Mouse (Mus musculus) embryonic fibroblast, embryonic 13.5 days (primary cell): ENCODE results near the gene Tdo2. TPM values are rescaled to one million over a fixed set of nuclear protein-coding genes. Genes with fewer than 3 reads are reported as not detected.

Experiments used
- H3K27ac ChIP-seq: 2 replicates; pipeline ENCODE4 v1.5.1; 2012; ENCODE audit warnings: low read length, control low read depth, inconsistent platforms; ENCODE audit not compliant: insufficient read depth
- H3K4me1 ChIP-seq: 2 replicates; pipeline ENCODE4 v1.6.1; 2011; ENCODE audit warnings: low read length; ENCODE audit not compliant: control insufficient read depth, insufficient read depth
- H3K4me3 ChIP-seq: 2 replicates; pipeline ENCODE4 v1.5.1; 2011; ENCODE audit warnings: mild to moderate bottlenecking, control low read depth, low read length; ENCODE audit not compliant: insufficient read depth
- CTCF ChIP-seq: IDR thresholded peaks from 2 replicates; pipeline ENCODE4 v1.5.1; 2011; ENCODE audit warnings: mild to moderate bottlenecking, control low read depth, low read length, moderate library complexity, borderline replicate concordance; ENCODE audit not compliant: insufficient read depth
- POLR2A ChIP-seq: IDR thresholded peaks from 2 replicates; pipeline ENCODE4 v1.6.1; 2011; ENCODE audit warnings: low read depth, mild to moderate bottlenecking, control low read depth, low read length, moderate library complexity
- polyA plus RNA-seq: library from polyadenylated mRNA; stranded (reverse); fragments of >200 nt; gene quantifications from 2 replicates; pipeline ENCODE4 v1.2.4, GENCODE M21; 2011; ENCODE audit warnings: low read depth; ENCODE audit not compliant: missing spikeins, insufficient read length

Gene Tdo2
- polyA plus RNA-seq, 1 experiment, result not detected

DNA sequence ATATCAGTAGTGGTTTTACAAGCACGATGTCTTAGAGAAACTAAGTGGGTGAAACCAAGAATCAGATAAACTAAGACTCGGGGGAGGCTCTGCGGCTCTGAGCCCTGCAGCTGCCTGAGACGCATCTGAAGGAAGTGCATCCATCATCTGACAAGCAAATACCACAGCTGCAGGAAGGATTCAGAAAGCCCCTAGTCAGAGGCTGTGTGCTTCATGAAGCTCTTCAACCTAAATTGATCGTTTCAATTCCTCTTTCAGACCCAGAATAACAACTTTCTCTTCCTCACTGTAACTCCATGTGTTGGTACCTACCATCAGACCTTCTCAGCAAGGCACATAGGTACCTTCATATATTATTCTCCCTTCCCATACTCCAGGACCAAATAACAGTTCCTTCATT lies 50.1 kb downstream of the Tdo2 start:
- Histone ChIP-seq H3K4me3 (no peak overlapping the region), H3K27ac (no peak overlapping the region), H3K4me1 (peaks cover 4% of the 10 kb centered on the region; the same call in 1 of the 2 replicates)
- TF ChIP-seq POLR2A (no peak), CTCF (no peak)

GRCm38 (mm10) chr3:81924931-81925330 lies 51.1 kb downstream of the Tdo2 start:
- H3K4me3 ChIP-seq, result no peak overlapping the region
- H3K27ac ChIP-seq, result no peak overlapping the region
- H3K4me1 ChIP-seq, result peaks cover 4% of the 10 kb centered on the region; the same call in 1 of the 2 replicates
- no peak for TF ChIP-seq CTCF

DNA sequence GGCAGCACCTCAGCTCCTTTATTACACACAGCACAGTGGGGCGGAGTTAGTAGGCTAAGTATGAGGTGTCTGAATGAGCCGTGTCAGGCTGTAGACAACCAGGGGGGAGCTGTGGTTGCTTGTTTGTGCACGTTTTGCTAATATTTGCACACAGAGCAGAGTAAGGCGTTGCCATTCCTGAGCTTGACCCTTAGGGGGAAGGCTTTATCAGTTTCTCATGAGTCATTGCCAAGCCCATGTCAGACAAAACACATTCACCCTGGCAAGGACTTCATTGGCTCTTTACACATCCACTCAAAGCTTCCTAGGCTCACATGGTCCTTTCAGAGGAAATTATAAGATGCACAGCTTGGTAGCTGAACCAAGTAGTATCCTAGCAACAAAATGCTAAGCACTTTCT lies 53.1 kb downstream of the Tdo2 start:
- H3K27ac ChIP-seq, result no peak overlapping the region
- no peak overlapping the region for H3K4me3 ChIP-seq
- H3K4me1 ChIP-seq, result peaks cover 5% of the 10 kb centered on the region
- TF ChIP-seq CTCF (no peak), POLR2A (no peak)

GRCm38 (mm10) chr3:81919681-81920080 lies 56.3 kb downstream of the Tdo2 start:
- no peak overlapping the region for H3K27ac ChIP-seq
- peaks cover 13% of the 10 kb centered on the region for H3K4me1 ChIP-seq
- no peak overlapping the region for H3K4me3 ChIP-seq
- TF ChIP-seq POLR2A, result no peak
- no peak for TF ChIP-seq CTCF

DNA sequence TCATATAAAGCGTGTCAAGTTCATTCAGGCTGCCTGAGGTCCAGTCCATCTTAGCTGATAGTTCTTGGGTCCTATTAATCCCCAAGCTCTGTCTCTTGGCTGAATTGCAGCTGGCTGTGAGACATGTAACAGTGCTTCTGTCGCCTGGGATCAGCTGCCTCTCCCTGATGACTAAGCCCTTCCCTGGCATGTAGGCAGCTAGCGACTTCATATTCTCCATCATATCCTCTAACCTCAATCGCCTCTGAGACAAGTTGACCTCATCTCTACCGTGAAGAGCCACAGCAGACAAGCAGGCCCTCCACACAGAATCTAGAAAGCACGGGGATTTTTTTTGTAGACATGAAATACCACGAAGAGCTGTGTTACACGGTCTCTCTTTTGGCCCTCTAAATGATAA lies 57.8 kb downstream of the Tdo2 start:
- Histone ChIP-seq H3K27ac (peak overlapping the region; percentile 79), H3K4me3 (no peak overlapping the region), H3K4me1 (peaks cover 13% of the 10 kb centered on the region)
- TF ChIP-seq CTCF, result no peak
- no peak for TF ChIP-seq POLR2A

DNA sequence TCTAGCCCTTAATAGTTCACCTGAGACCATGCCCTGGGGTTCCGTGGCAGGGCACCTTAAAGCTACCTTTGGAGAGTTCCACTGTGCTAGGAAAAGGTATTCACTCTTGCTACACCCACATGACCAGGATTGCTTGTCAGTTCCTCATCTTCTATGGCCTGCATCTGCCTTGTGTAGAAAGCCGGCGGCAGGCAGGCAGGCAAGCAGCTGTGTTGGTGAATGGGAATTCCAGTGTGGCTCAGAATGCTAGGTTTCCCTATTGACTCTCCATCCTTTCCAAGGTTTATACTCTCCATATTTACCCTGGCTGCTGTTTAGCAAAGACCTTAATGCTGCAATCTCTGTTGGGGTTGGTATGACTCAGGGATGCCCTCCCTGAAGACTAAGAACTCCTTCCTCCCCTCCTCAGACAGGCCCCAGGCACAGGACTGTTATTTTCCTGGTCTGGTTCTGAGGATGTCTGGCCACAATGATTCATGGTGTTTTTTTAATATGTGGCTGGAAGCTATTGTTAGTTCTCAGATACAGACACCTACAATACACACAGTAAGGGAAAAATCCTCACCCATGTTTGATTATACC lies 58.6 kb downstream of the Tdo2 start:
- no peak for TF ChIP-seq POLR2A
- no peak for TF ChIP-seq CTCF
- H3K4me1 ChIP-seq, result peaks cover 10% of the 10 kb centered on the region; the same call in 1 of the 2 replicates
- peak overlapping the region; percentile 32 for H3K27ac ChIP-seq
- H3K4me3 ChIP-seq, result no peak overlapping the region

- TF ChIP-seq POLR2A (no peak), CTCF (no peak)
- Histone ChIP-seq H3K27ac (0 out of 2 replicates have a peak overlapping the region, but pooled peaks have one; percentile 24), H3K4me3 (no peak overlapping the region), H3K4me1 (peaks cover 10% of the 10 kb centered on the region; the same call in 1 of the 2 replicates)
Measured at GRCm38 (mm10) chr3:81916030-81916686, 59.8 kb downstream of the Tdo2 start.

- TF ChIP-seq POLR2A, result no peak
- no peak for TF ChIP-seq CTCF
- H3K4me3 ChIP-seq, result no peak overlapping the region
- no peak overlapping the region; the same call in 1 of the 2 replicates for H3K27ac ChIP-seq
- peaks cover 3% of the 10 kb centered on the region for H3K4me1 ChIP-seq
Measured at GRCm38 (mm10) chr3:81910286-81911036, 65.5 kb downstream of the Tdo2 start.

Other genes with a start within 250 kb of the Tdo2 start
- 10.6 and 12.9 TPM in 2 replicates for gene Ctso, start 43.6 kb downstream of the Tdo2 start, polyA plus RNA-seq
- not detected in 2 replicates for gene Asic5, start 6.1 kb upstream of the Tdo2 start, polyA plus RNA-seq
- gene Gucy1b1, start 98.5 kb upstream of the Tdo2 start, polyA plus RNA-seq, result 3.2 and 4.2 TPM in 2 replicates
- 0.67 and 2.0 TPM in 2 replicates for gene Gucy1a1, start 169.6 kb upstream of the Tdo2 start, polyA plus RNA-seq